In the genomic region with DNA sequence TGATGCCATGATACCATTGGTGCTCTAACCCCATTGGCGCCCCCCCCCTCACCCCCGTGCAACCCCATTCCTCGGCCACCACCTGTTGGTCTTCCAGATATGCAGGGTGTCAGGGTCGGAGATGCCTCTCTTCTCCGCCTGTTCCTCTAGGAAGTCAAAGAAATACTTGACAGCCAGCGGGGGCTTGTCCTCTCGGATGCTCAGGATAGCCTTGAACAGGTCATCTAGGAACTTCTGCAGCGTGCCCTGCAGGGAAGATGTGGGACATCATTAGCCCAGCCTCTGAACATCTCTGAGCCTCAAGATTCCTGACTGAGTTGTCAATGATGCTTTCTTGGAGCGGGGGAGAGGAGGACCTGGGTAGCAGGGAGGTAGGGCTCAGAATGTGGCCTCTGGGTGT, we compare ENCODE assay signal across 17 mouse cellular contexts. TPM values are rescaled to one million over a fixed set of nuclear protein-coding genes. Genes with fewer than 3 reads are reported as not detected.
DNase-seq lines count a peak whose midpoint lies in the region; ATAC-seq and TF ChIP-seq lines count a peak whose summit lies in the region.
"Had no signal": no experiment of that assay in that cellular context is flagged by ENCODE, and none has a peak within 500 bp of the region (broad histone marks: within the 10 kb centered on the region; RNA-seq: fewer than 3 reads in every experiment).

No protein-coding gene starts in this region.

- peak overlapping the region; percentile 37 for H3K27ac ChIP-seq in heart, embryonic 15.5 days
- H3K27ac ChIP-seq in heart, embryonic 11.5 days (ENCODE audit: low read depth, low read length), result no peak overlapping the region
- 0 out of 2 replicates have a peak overlapping the region, but pooled peaks have one; percentile 42 for H3K27ac ChIP-seq in spleen, adult 2 months (ENCODE audit: insufficient read depth, low read length)
- H3K27ac ChIP-seq in limb, embryonic 10.5 days, result peak overlapping the region; percentile 78; the same call in 1 of the 2 replicates
- H3K27ac ChIP-seq: macrophage had no signal

- no peak overlapping the region for H3K4me2 ChIP-seq in heart, embryonic 15.5 days
- H3K4me2 ChIP-seq in heart, embryonic 11.5 days, result no peak overlapping the region
- H3K4me2 ChIP-seq: midbrain, embryonic 11.5 days had no signal

- H3K4me3 ChIP-seq in heart, embryonic 15.5 days, result no peak overlapping the region
- H3K4me3 ChIP-seq in heart, embryonic 11.5 days (ENCODE audit: low read depth, low read length), result no peak overlapping the region
- no peak overlapping the region for H3K4me3 ChIP-seq in spleen, adult 2 months (ENCODE audit: extremely low read depth, insufficient read depth, insufficient read length)
- H3K4me3 ChIP-seq in limb, embryonic 10.5 days, result no peak overlapping the region

- DNase-seq in spleen, adult 2 months (ENCODE audit: low read depth in 1 of 2, low spot score in 2 of 2), result no peak
- DNase-seq in spleen, postnatal 10 days (ENCODE audit: low spot score in 2 of 2), result no peak
- no peak for DNase-seq in limb, embryonic 10.5 days (ENCODE audit: low spot score)
- DNase-seq in urinary bladder, adult 18-20 months (ENCODE audit: low spot score in 2 of 2), result no peak
- no peak for DNase-seq in thymus, postnatal 10 days (ENCODE audit: low spot score in 2 of 2)
- DNase-seq: layer of hippocampus, postnatal 36 days; liver; right cerebral cortex, adult 18-20 months had no signal

- H3K27me3 ChIP-seq in heart, embryonic 15.5 days, result no peaks in the 10 kb centered on the region
- H3K27me3 ChIP-seq in heart, embryonic 11.5 days (ENCODE audit: control insufficient read depth, insufficient read depth, low read length), result no peaks in the 10 kb centered on the region
- H3K27me3 ChIP-seq in spleen, adult 2 months (ENCODE audit: control insufficient read depth, insufficient read depth, low read length), result no peaks in the 10 kb centered on the region
- peaks cover 3% of the 10 kb centered on the region; the same call in 1 of the 2 replicates for H3K27me3 ChIP-seq in limb, embryonic 10.5 days (ENCODE audit: low read depth, poor library complexity, severe bottlenecking)

- no peak for ATAC-seq in heart, embryonic 15.5 days (replicated peaks; ENCODE audit: insufficient number of reproducible peaks, insufficient read depth, low FRiP score, low read depth)
- ATAC-seq in heart, embryonic 11.5 days (replicated peaks; ENCODE audit: insufficient number of reproducible peaks, low FRiP score, low TSS enrichment), result no peak
- ATAC-seq: forebrain, embryonic 16.5 days; hindbrain, embryonic 16.5 days had no signal

- H3K36me3 ChIP-seq in heart, embryonic 15.5 days, result no peaks in the 10 kb centered on the region; the same call in 1 of the 2 replicates
- H3K36me3 ChIP-seq in heart, embryonic 11.5 days (ENCODE audit: control insufficient read depth, insufficient read depth, low read length), result 0 out of 2 replicates have a peak, but pooled peaks cover 3% of the 10 kb centered on the region
- H3K36me3 ChIP-seq in spleen, adult 2 months (ENCODE audit: control insufficient read depth, insufficient read depth, low read length), result peaks cover 18% of the 10 kb centered on the region
- H3K36me3 ChIP-seq in limb, embryonic 10.5 days, result peaks cover 12% of the 10 kb centered on the region; the same call in 1 of the 2 replicates

- 88% methylated on average over 9 of the region's 9 CpGs for WGBS in heart, embryonic 15.5 days
- WGBS in heart, embryonic 11.5 days (ENCODE audit: insufficient replicate concordance), result 79% methylated on average over 9 of the region's 9 CpGs
- WGBS in spleen, adult 2 months, result 96% methylated on average over 9 of the region's 9 CpGs
- 93% methylated on average over 9 of the region's 9 CpGs for WGBS in limb, embryonic 10.5 days

- no peak for TF ChIP-seq POLR2A in spleen, adult 2 months (IDR thresholded peaks at IDR 0.05; ENCODE audit: low read depth, low read length)

- H3K9me3 ChIP-seq in heart, embryonic 15.5 days (replicated peaks), result no peaks in the 10 kb centered on the region
- H3K9me3 ChIP-seq in heart, embryonic 11.5 days (replicated peaks; ENCODE audit: control insufficient read depth, low read length), result no peaks in the 10 kb centered on the region
- H3K9me3 ChIP-seq in limb, embryonic 10.5 days (replicated peaks), result no peaks in the 10 kb centered on the region

- no peak overlapping the region for H3K9ac ChIP-seq in heart, embryonic 15.5 days
- H3K9ac ChIP-seq in heart, embryonic 11.5 days (ENCODE audit: low read depth, low read length), result no peak overlapping the region

- TF ChIP-seq CTCF in spleen, adult 2 months (IDR thresholded peaks at IDR 0.05; ENCODE audit: extremely low read depth, insufficient read depth, insufficient read length, insufficient replicate concordance), result no peak

- H3K4me1 ChIP-seq in heart, embryonic 15.5 days (replicated peaks), result peaks cover 70% of the 10 kb centered on the region
- H3K4me1 ChIP-seq in heart, embryonic 11.5 days (ENCODE audit: control insufficient read depth, insufficient read depth, low read length), result peaks cover 26% of the 10 kb centered on the region
- H3K4me1 ChIP-seq in spleen, adult 2 months (ENCODE audit: control insufficient read depth, insufficient read depth, insufficient read length), result no peaks in the 10 kb centered on the region
- peaks cover 73% of the 10 kb centered on the region for H3K4me1 ChIP-seq in limb, embryonic 10.5 days

RNA-seq across cellular contexts. Expression of a gene that starts 13.7 kb away (rescaled TPM):
- polyA plus RNA-seq in heart, embryonic 15.5 days (2015; fragmentation: Nextera tagmentation; extraction: Ambion mirVana), result not detected in 2 replicates
- polyA plus RNA-seq in heart, embryonic 11.5 days (2014; fragmentation: Nextera tagmentation; extraction: Ambion mirVana), result not detected in 2 replicates
- not detected in 2 replicates for polyA plus RNA-seq in spleen, adult 2 months (2012; rRNA removed)
- polyA plus RNA-seq in limb, embryonic 10.5 days (2016; fragmentation: Nextera tagmentation; extraction: Ambion mirVana), result not detected in 2 replicates
- polyA plus RNA-seq: forebrain, embryonic 16.5 days; heart, embryonic 14.5 days; hindbrain, embryonic 16.5 days; liver, embryonic 16.5 days; macrophage; midbrain, embryonic 11.5 days; neural tube, embryonic 11.5 days had no signal

RNA-seq across cellular contexts. Expression of a gene that starts 26.9 kb away (rescaled TPM):
- polyA plus RNA-seq in heart, embryonic 15.5 days (2015; fragmentation: Nextera tagmentation; extraction: Ambion mirVana), result not detected in 2 replicates
- polyA plus RNA-seq in heart, embryonic 11.5 days (2014; fragmentation: Nextera tagmentation; extraction: Ambion mirVana), result 0.04 and 0.16 TPM in 2 replicates
- 0.16 and 0.37 TPM in 2 replicates for polyA plus RNA-seq in spleen, adult 2 months (2012; rRNA removed)
- polyA plus RNA-seq in limb, embryonic 10.5 days (2016; fragmentation: Nextera tagmentation; extraction: Ambion mirVana), result 0.24 and 0.31 TPM in 2 replicates
- polyA plus RNA-seq: heart, embryonic 14.5 days; liver, embryonic 16.5 days; macrophage; midbrain, embryonic 11.5 days; neural tube, embryonic 11.5 days had no signal

RNA-seq across cellular contexts. Expression of a gene that starts 36.4 kb away (rescaled TPM):
- 38.6 and 53.4 TPM in 2 replicates for polyA plus RNA-seq in heart, embryonic 15.5 days (2015; fragmentation: Nextera tagmentation; extraction: Ambion mirVana)
- 56.1 and 60.0 TPM in 2 replicates for polyA plus RNA-seq in heart, embryonic 11.5 days (2014; fragmentation: Nextera tagmentation; extraction: Ambion mirVana)
- polyA plus RNA-seq in spleen, adult 2 months (2012; rRNA removed), result 66.1 and 87.2 TPM in 2 replicates
- 27.9 and 30.9 TPM in 2 replicates for polyA plus RNA-seq in limb, embryonic 10.5 days (2016; fragmentation: Nextera tagmentation; extraction: Ambion mirVana)
